Mouse (Mus musculus) limb, embryonic 12.5 days (tissue): ENCODE results near the gene Gm49342. TPM values are rescaled to one million over a fixed set of nuclear protein-coding genes. Genes with fewer than 3 reads are reported as not detected.

Experiments used
- ATAC-seq: fragments of 200-750 bp; cut with Nextera tagmentation; 2 replicates; pipeline ENCODE4 v1.8.0; 2017; ENCODE audit warnings: low read depth, moderate TSS enrichment; ENCODE audit not compliant: insufficient number of reproducible peaks, insufficient read depth, low FRiP score, low TSS enrichment
- H3K27ac ChIP-seq: fragments of 300-500 bp; sonication (generic); 2 replicates; pipeline ENCODE4 v1.5.1; 2016; ENCODE audit warnings: mild to moderate bottlenecking, moderate library complexity
- H3K27me3 ChIP-seq: fragments of 300-500 bp; sonication (generic); 2 replicates; pipeline ENCODE4 v1.6.1; 2016; ENCODE audit warnings: mild to moderate bottlenecking, moderate library complexity
- H3K36me3 ChIP-seq: fragments of 300-500 bp; sonication (generic); 2 replicates; pipeline ENCODE4 v1.6.1; 2016; ENCODE audit warnings: mild to moderate bottlenecking, moderate library complexity
- H3K4me1 ChIP-seq: fragments of 300-500 bp; sonication (generic); replicated peaks from 2 replicates; pipeline ENCODE4 v1.6.1; 2016
- H3K4me2 ChIP-seq: fragments of 300-500 bp; sonication (generic); 2 replicates; pipeline ENCODE4 v1.6.1; 2016; ENCODE audit warnings: mild to moderate bottlenecking, moderate library complexity
- H3K4me3 ChIP-seq: fragments of 300-500 bp; sonication (generic); replicated peaks from 2 replicates; pipeline ENCODE4 v1.5.1; 2016; ENCODE audit warnings: mild to moderate bottlenecking
- H3K9ac ChIP-seq: fragments of 300-500 bp; sonication (generic); replicated peaks from 2 replicates; pipeline ENCODE4 v1.6.1; 2016; ENCODE audit warnings: mild to moderate bottlenecking, moderate library complexity
- H3K9me3 ChIP-seq: fragments of 300-500 bp; sonication (generic); 2 replicates; pipeline ENCODE4 v1.6.1; 2016; ENCODE audit warnings: mild to moderate bottlenecking, moderate library complexity
- WGBS: fragments of 180-500 bp; shearing (Covaris S2); methylation state at CpG from one replicate; pipeline ENCODE4 v1.1.7; 2016; 5-methylcytosine and 5-hydroxymethylcytosine counted together
- polyA plus RNA-seq: library from polyadenylated mRNA; unstranded; fragments of >200 nt; fragmentation: Nextera tagmentation; extraction: Ambion mirVana; gene quantifications from 2 replicates; pipeline ENCODE4 v1.2.1, GENCODE M21; 2016

Gm49342 gene
- polyA plus RNA-seq, 1 experiment from 2014 or later, result not detected

GRCm38 (mm10) chr14:50991037-50991436 lies 46.7 kb downstream of the Gm49342 start:
- no peaks in the 10 kb centered on the region for H3K9me3 ChIP-seq
- no peak overlapping the region for H3K4me2 ChIP-seq
- no peak overlapping the region for H3K27ac ChIP-seq
- H3K27me3 ChIP-seq, result no peaks in the 10 kb centered on the region
- no peaks in the 10 kb centered on the region for H3K36me3 ChIP-seq
- 84% methylated on average over 3 of the region's 3 CpGs for WGBS
- no peak for ATAC-seq
- no peaks in the 10 kb centered on the region for H3K4me1 ChIP-seq
- H3K9ac ChIP-seq, result no peak overlapping the region
- no peak overlapping the region for H3K4me3 ChIP-seq

DNA sequence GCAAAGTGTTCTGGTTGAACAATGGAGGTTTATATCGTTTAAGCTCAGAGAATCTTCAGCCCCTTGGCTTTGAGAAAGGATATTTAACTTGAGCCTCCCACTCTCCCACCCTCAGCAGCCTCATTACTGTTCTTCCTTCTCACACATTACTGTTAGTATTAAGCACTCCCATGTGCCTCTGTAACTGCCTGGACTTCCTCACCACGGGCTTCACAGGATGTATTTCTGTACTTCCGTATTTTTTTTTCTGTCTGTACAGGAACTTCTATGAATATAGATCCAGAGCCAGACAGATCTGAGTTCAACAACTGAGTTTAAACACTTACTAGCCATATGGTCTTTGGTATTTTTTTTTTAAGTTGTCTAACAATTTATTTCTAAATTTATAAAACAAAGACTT lies 52.8 kb downstream of the Gm49342 start:
- Histone ChIP-seq H3K4me1 (no peaks in the 10 kb centered on the region), H3K36me3 (no peaks in the 10 kb centered on the region), H3K4me2 (no peak overlapping the region), H3K9ac (no peak overlapping the region), H3K4me3 (no peak overlapping the region), H3K27me3 (no peaks in the 10 kb centered on the region), H3K27ac (no peak overlapping the region), H3K9me3 (no peaks in the 10 kb centered on the region)
- ATAC-seq, result no peak
- WGBS, result 65% methylated on average over 3 of the region's 3 CpGs

DNA sequence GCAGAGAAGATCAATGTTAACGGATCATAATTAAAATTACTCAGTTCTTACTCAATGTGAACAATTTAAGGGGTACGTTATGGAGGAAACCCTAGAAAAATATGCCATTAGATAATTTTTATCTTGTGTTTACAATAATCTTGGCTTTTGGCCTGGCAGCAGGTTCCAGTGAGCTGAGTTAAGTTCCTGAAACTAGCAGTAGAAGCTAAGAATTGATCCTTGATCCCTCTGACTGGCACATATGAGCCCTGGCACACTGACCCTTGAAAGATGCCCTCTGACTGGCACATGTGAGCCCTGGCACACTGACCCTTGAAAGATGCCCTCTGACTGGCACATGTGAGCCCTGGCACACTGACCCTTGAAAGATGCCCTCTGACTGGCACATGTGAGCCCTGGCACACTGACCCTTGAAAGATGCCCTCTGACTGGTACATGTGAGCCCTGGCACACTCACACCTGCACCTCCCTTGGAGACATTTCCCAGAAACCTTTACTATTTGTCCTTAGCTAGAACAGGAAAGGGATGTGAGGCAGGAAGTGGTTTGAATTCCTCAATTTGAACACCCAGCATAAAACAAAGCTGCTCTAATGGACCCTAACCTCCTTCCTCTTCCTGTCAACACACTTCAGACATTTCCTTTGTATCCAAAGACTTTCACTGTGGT lies 53.8 kb downstream of the Gm49342 start:
- H3K36me3 ChIP-seq, result no peaks in the 10 kb centered on the region
- H3K4me3 ChIP-seq, result no peak overlapping the region
- H3K9ac ChIP-seq, result no peak overlapping the region
- no peak for ATAC-seq
- 91% methylated on average over 2 of the region's 2 CpGs for WGBS
- no peak overlapping the region for H3K27ac ChIP-seq
- no peaks in the 10 kb centered on the region for H3K27me3 ChIP-seq
- H3K4me2 ChIP-seq, result no peak overlapping the region
- H3K9me3 ChIP-seq, result no peaks in the 10 kb centered on the region
- no peaks in the 10 kb centered on the region for H3K4me1 ChIP-seq

- no peak within 1 kb of the TSS for H3K27ac ChIP-seq
- no peak within 1 kb of the TSS for H3K4me3 ChIP-seq
- ATAC-seq, result no peak
- H3K4me1 ChIP-seq, result no peaks in the 10 kb centered on the region
- no peaks in the 10 kb centered on the region for H3K36me3 ChIP-seq
- no peak within 1 kb of the TSS for H3K9ac ChIP-seq
- H3K4me2 ChIP-seq, result no peak within 1 kb of the TSS
- WGBS, result 58% methylated on average over 8 of the region's 8 CpGs
- H3K9me3 ChIP-seq, result 0 out of 2 replicates have a peak, but pooled peaks cover 6% of the 10 kb centered on the region
- H3K27me3 ChIP-seq, result no peaks in the 10 kb centered on the region
These were observed 63.0 kb downstream of the Gm49342 start, which contains the start of gene Rnase10 for GRCm38 (mm10) chr14:51007152-51007801. Rnase10 (plus strand) TSS chr14:51007751.

DNA sequence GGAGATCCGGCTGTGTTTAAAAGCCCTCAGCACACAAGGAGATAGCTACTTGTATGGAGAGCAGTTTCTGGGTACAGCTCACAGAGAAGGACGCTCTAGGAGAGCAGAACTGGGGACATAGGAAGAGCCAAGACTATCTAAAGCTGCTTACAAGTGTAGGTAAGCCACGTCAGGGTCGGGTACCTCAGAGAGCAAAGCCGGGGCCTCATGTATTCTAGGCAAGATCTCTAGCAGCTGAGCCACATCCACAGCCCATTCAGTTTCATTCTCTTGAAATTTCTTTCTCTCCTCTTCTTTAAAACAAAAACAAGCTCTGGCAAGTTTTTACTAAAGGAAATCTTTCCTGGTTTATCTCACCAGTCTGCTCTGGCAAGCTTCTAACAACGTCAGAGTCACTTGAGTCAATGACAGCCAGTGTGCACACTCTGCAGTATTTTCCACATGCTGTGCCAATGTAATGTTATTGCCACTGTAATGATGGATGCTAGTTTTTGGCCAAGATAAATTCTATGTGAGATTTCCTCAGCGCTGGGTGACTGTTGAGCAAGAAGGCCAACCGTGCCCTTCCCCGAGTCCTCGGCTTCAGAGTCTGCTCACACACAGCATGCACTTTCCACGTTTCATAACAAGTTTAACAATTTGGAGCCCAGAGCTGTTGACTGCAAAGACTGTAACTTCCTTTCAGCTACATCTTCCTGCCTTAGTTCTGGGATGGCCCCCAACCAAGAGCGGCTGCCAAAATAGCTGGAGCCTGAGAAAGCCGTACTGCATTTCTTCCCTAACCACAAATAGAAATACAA lies 63.8 kb downstream of the Gm49342 start:
- no peak overlapping the region for H3K27ac ChIP-seq
- no peak overlapping the region for H3K4me2 ChIP-seq
- no peak overlapping the region for H3K9ac ChIP-seq
- H3K27me3 ChIP-seq, result no peaks in the 10 kb centered on the region
- H3K4me1 ChIP-seq, result no peaks in the 10 kb centered on the region
- ATAC-seq, result no peak
- 83% methylated on average over 13 of the region's 13 CpGs for WGBS
- 0 out of 2 replicates have a peak, but pooled peaks cover 6% of the 10 kb centered on the region for H3K9me3 ChIP-seq
- H3K36me3 ChIP-seq, result no peaks in the 10 kb centered on the region
- no peak overlapping the region for H3K4me3 ChIP-seq

GRCm38 (mm10) chr14:51008781-51009180 lies 64.5 kb downstream of the Gm49342 start:
- no peak overlapping the region for H3K9ac ChIP-seq
- no peak overlapping the region for H3K4me2 ChIP-seq
- no peaks in the 10 kb centered on the region for H3K36me3 ChIP-seq
- WGBS, result 82% methylated on average over 4 of the region's 4 CpGs
- ATAC-seq, result no peak
- no peak overlapping the region for H3K27ac ChIP-seq
- H3K9me3 ChIP-seq, result 0 out of 2 replicates have a peak, but pooled peaks cover 6% of the 10 kb centered on the region
- H3K4me1 ChIP-seq, result no peaks in the 10 kb centered on the region
- H3K27me3 ChIP-seq, result no peaks in the 10 kb centered on the region
- H3K4me3 ChIP-seq, result no peak overlapping the region

DNA sequence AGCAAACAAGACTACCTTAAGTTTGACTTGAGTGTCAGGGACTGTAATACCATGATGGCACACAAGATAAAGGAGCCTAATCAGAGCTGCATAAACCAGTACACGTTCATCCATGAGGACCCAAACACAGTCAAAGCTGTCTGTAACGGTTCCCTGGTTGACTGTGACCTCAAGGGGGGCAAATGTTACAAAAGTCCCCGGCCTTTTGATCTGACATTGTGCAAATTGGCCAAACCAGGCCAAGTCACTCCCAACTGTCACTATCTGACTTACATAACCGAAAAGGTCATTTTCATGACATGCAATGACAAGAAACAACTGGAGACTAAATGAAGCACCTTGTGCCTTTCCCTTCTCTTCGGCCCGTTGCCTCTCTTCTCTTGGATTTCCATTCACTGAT lies 65.3 kb downstream of the Gm49342 start:
- no peak for ATAC-seq
- Histone ChIP-seq H3K4me3 (no peak overlapping the region), H3K4me2 (no peak overlapping the region), H3K9me3 (0 out of 2 replicates have a peak, but pooled peaks cover 6% of the 10 kb centered on the region), H3K9ac (no peak overlapping the region), H3K27ac (no peak overlapping the region), H3K36me3 (no peaks in the 10 kb centered on the region), H3K4me1 (no peaks in the 10 kb centered on the region), H3K27me3 (no peaks in the 10 kb centered on the region)
- 83% methylated on average over 6 of the region's 6 CpGs for WGBS

Other genes with a start within 250 kb of the Gm49342 start
- not detected in 2 replicates for gene Olfr748, start 237.1 kb upstream of the Gm49342 start, polyA plus RNA-seq
- not detected in 2 replicates for gene Olfr749, start 199.4 kb upstream of the Gm49342 start, polyA plus RNA-seq
- 91.3 and 101 TPM in 2 replicates for gene Ttc5, start 159.0 kb upstream of the Gm49342 start, polyA plus RNA-seq
- gene Ccnb1ip1, start 136.8 kb upstream of the Gm49342 start, polyA plus RNA-seq, result not detected in 2 replicates
- 60.3 and 64.2 TPM in 2 replicates for gene Parp2, start 136.7 kb upstream of the Gm49342 start, polyA plus RNA-seq
- 5.5 and 7.4 TPM in 2 replicates for gene Tep1, start 74.0 kb upstream of the Gm49342 start, polyA plus RNA-seq
- 0.11 TPM in 1 of 2 replicates, not detected in the other for gene Klhl33, start 47.0 kb upstream of the Gm49342 start, polyA plus RNA-seq
- 168 and 171 TPM in 2 replicates for gene Osgep, start 19.6 kb upstream of the Gm49342 start, polyA plus RNA-seq
- 350 and 374 TPM in 2 replicates for gene Apex1, start 19.5 kb upstream of the Gm49342 start, polyA plus RNA-seq
- gene Pip4p1, start 13.7 kb upstream of the Gm49342 start, polyA plus RNA-seq, result 58.7 and 59.1 TPM in 2 replicates
- gene Pnp, start 13.4 kb upstream of the Gm49342 start, polyA plus RNA-seq, result 61.5 and 67.2 TPM in 2 replicates
- 0.74 and 0.78 TPM in 2 replicates for gene Pnp2, start 11.5 kb downstream of the Gm49342 start, polyA plus RNA-seq
- gene Rnase10, start 63.2 kb downstream of the Gm49342 start, polyA plus RNA-seq, result not detected in 2 replicates
- not detected in 2 replicates for gene Rnase9, start 97.4 kb downstream of the Gm49342 start, polyA plus RNA-seq
- not detected in 2 replicates for gene Rnase11, start 105.6 kb downstream of the Gm49342 start, polyA plus RNA-seq
- 0.44 TPM in 1 of 2 replicates, not detected in the other for gene Rnase12, start 113.1 kb downstream of the Gm49342 start, polyA plus RNA-seq
- not detected in 2 replicates for gene Olfr750, start 129.9 kb downstream of the Gm49342 start, polyA plus RNA-seq
- gene Rnase4, start 146.6 kb downstream of the Gm49342 start, polyA plus RNA-seq, result 14.1 and 15.8 TPM in 2 replicates
- 3.1 and 3.7 TPM in 2 replicates for gene Ang, start 146.6 kb downstream of the Gm49342 start, polyA plus RNA-seq
- not detected in 2 replicates for gene Eddm3b, start 169.9 kb downstream of the Gm49342 start, polyA plus RNA-seq
- 0.33 and 0.51 TPM in 2 replicates for gene Rnase6, start 179.4 kb downstream of the Gm49342 start, polyA plus RNA-seq
- gene Rnase1, start 202.3 kb downstream of the Gm49342 start, polyA plus RNA-seq, result not detected in 2 replicates
- not detected in 2 replicates for gene Rnase2b, start 217.7 kb downstream of the Gm49342 start, polyA plus RNA-seq